Mouse (Mus musculus): ENCODE measurements around the gene Tor2a. TPM values are rescaled to one million over a fixed set of nuclear protein-coding genes. Genes with fewer than 3 reads are reported as not detected.
A peak's percentile ranks its signal among the peaks of the same experiment; 100 is the strongest.

The Tor2a gene
- total and polyA plus RNA-seq, 3 experiments: 54.7 to 62.2 TPM; not detected in 1

GRCm38 (mm10) chr2:32784048-32784681 lies 27.1 kb downstream of the Tor2a start, which contains the start of gene Cfap157:
TSS of gene Cfap157 (minus strand) at chr2:32784428.
- H3K9ac ChIP-seq (ENCODE audit: control insufficient read depth, low read depth, low read length, poor library complexity, severe bottlenecking): no peak within 1 kb of the TSS
- H3K27ac ChIP-seq (ENCODE audit: control insufficient read depth, low read depth, low read length): no peak within 1 kb of the TSS
- no peaks in the 10 kb centered on the region for H3K27me3 ChIP-seq (ENCODE audit: control insufficient read depth in 1 of 2, insufficient read depth in 2 of 2, low read length in 2 of 2)
- 0 out of 2 replicates have a peak, but pooled peaks have one; percentile 26 for TF ChIP-seq HCFC1 (IDR thresholded peaks at IDR 0.05; ENCODE audit: low read depth, low read length)
- TF ChIP-seq SIN3A (IDR thresholded peaks at IDR 0.05; ENCODE audit: low read length): peak; percentile 45; the same call in 1 of the 2 replicates
- no peak for TF ChIP-seq ETS1 (IDR thresholded peaks at IDR 0.05; ENCODE audit: low read depth, low read length)
- no peaks in the 10 kb centered on the region for H3K36me3 ChIP-seq (ENCODE audit: control insufficient read depth in 1 of 2, insufficient read depth in 2 of 2, low read length in 2 of 2)
- no peak within 1 kb of the TSS for H3K4me3 ChIP-seq (ENCODE audit: control insufficient read depth in 1 of 2, insufficient read depth in 1 of 2, low read depth in 2 of 2, low read length in 2 of 2)
- no peaks in the 10 kb centered on the region for H3K9me3 ChIP-seq (replicated peaks; ENCODE audit: insufficient read depth, low read length)
- no peaks in the 10 kb centered on the region for H3K4me1 ChIP-seq (ENCODE audit: control insufficient read depth in 1 of 2, insufficient read depth in 2 of 2, low read length in 2 of 2)
- no peaks in the 10 kb centered on the region for H3K79me2 ChIP-seq (ENCODE audit: control insufficient read depth, insufficient read depth, low read length, poor library complexity)
- peak; percentile 29 for DNase-seq (ENCODE audit: low read depth, low spot score)

GRCm38 (mm10) chr2:32787176-32787575 lies 30.1 kb downstream of the Tor2a start:
- H3K4me1 ChIP-seq (ENCODE audit: control insufficient read depth in 1 of 2, insufficient read depth in 2 of 2, low read length in 2 of 2): no peaks in the 10 kb centered on the region
- H3K9me3 ChIP-seq (replicated peaks; ENCODE audit: insufficient read depth, low read length): no peaks in the 10 kb centered on the region
- no peaks in the 10 kb centered on the region for H3K36me3 ChIP-seq (ENCODE audit: control insufficient read depth in 1 of 2, insufficient read depth in 2 of 2, low read length in 2 of 2)
- H3K79me2 ChIP-seq (ENCODE audit: control insufficient read depth, insufficient read depth, low read length, poor library complexity): no peaks in the 10 kb centered on the region
- H3K27me3 ChIP-seq (ENCODE audit: control insufficient read depth in 1 of 2, insufficient read depth in 2 of 2, low read length in 2 of 2): no peaks in the 10 kb centered on the region
- DNase-seq (ENCODE audit: low read depth, low spot score): peak; percentile 45
- H3K9ac ChIP-seq (ENCODE audit: control insufficient read depth, low read depth, low read length, poor library complexity, severe bottlenecking): no peak overlapping the region
- no peak overlapping the region for H3K27ac ChIP-seq (ENCODE audit: control insufficient read depth, low read depth, low read length)
- H3K4me3 ChIP-seq (ENCODE audit: control insufficient read depth in 1 of 2, insufficient read depth in 1 of 2, low read depth in 2 of 2, low read length in 2 of 2): no peak overlapping the region
- peak; percentile 38 for TF ChIP-seq RAD21 (IDR thresholded peaks at IDR 0.05; ENCODE audit: low read depth, low read length)
- TF ChIP-seq CTCF (IDR thresholded peaks at IDR 0.05 in 2 of 3, conservative IDR thresholded peaks at IDR 0.05 in 1 of 3; ENCODE audit: control insufficient read depth in 1 of 3, insufficient read depth in 1 of 3, low read depth in 2 of 3, low read length in 3 of 3, poor library complexity in 1 of 3, severe bottlenecking in 1 of 3): peak; percentile 23 to 60 (median 56); a peak in 4 of 6 replicates
- no peak for TF ChIP-seq JUND (IDR thresholded peaks at IDR 0.05; ENCODE audit: low read depth, low read length)
- TF ChIP-seq SMC3 (IDR thresholded peaks at IDR 0.05; ENCODE audit: low read depth, low read length): peak; percentile 53

DNA sequence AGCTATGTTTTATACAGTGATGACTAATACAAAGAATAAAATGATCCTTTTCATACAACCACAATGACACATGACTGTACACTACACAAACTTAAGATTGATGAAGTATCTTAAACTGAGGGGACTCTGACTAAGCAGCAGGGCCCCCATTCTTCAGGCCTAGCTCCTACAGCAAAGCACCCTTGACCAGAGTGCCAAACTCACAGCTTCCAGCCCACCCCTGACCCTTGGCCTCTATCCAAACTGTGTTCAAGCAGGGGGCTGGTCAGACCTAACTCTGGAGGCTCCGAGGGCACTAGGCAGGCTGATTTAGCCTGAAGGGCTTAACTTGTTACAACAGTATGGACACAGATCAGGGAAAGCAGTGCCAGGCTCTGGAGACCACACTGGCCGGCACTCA lies 31.5 kb downstream of the Tor2a start:
- Histone ChIP-seq H3K27ac (ENCODE audit: control insufficient read depth, low read depth, low read length) (no peak overlapping the region), H3K79me2 (ENCODE audit: control insufficient read depth, insufficient read depth, low read length, poor library complexity) (no peaks in the 10 kb centered on the region), H3K4me3 (ENCODE audit: control insufficient read depth in 1 of 2, insufficient read depth in 1 of 2, low read depth in 2 of 2, low read length in 2 of 2) (no peak overlapping the region), H3K27me3 (ENCODE audit: control insufficient read depth in 1 of 2, insufficient read depth in 2 of 2, low read length in 2 of 2) (no peaks in the 10 kb centered on the region), H3K36me3 (ENCODE audit: control insufficient read depth in 1 of 2, insufficient read depth in 2 of 2, low read length in 2 of 2) (no peaks in the 10 kb centered on the region), H3K9ac (ENCODE audit: control insufficient read depth, low read depth, low read length, poor library complexity, severe bottlenecking) (no peak overlapping the region), H3K4me1 (ENCODE audit: control insufficient read depth in 1 of 2, insufficient read depth in 2 of 2, low read length in 2 of 2) (no peaks in the 10 kb centered on the region), H3K9me3 (replicated peaks; ENCODE audit: insufficient read depth, low read length) (no peaks in the 10 kb centered on the region)
- TF ChIP-seq MAFK (IDR thresholded peaks at IDR 0.05; ENCODE audit: borderline replicate concordance, low read depth, low read length) (no peak), UBTF (IDR thresholded peaks at IDR 0.05; ENCODE audit: borderline replicate concordance, insufficient read depth, low read depth, low read length) (no peak), USF1 (IDR thresholded peaks at IDR 0.05; ENCODE audit: low read depth, low read length) (no peak), NRF1 (IDR thresholded peaks at IDR 0.05; ENCODE audit: insufficient read depth, low read depth, low read length, poor library complexity, severe bottlenecking) (no peak), USF2 (IDR thresholded peaks at IDR 0.05; ENCODE audit: borderline replicate concordance in 1 of 2, insufficient read depth in 1 of 2, low read depth in 1 of 2, low read length in 2 of 2) (no peak), BHLHE40 (IDR thresholded peaks at IDR 0.05; ENCODE audit: borderline replicate concordance, low read depth, low read length) (no peak)
- DNase-seq (ENCODE audit: low read depth, low spot score): no peak
